Mouse (Mus musculus) layer of hippocampus, adult 9-11 months (tissue): ENCODE results near the gene Slc36a3.
"Not testable (repeated sequence)": the region's sequence is repeated elsewhere in the genome, so short reads cannot be mapped to it uniquely, and the experiment has no call there.

Experiments
- DNase-seq: peaks from one replicate; pipeline ENCODE4 v3.0.0; 2022

The Slc36a3 gene

GRCm38 (mm10) chr11:55141502-55141901 is 10.0 kb downstream of the Slc36a3 start:
- no peak for DNase-seq

- no peak for DNase-seq
Observed at GRCm38 (mm10) chr11:55137646-55138045, 13.9 kb downstream of the Slc36a3 start.

DNA sequence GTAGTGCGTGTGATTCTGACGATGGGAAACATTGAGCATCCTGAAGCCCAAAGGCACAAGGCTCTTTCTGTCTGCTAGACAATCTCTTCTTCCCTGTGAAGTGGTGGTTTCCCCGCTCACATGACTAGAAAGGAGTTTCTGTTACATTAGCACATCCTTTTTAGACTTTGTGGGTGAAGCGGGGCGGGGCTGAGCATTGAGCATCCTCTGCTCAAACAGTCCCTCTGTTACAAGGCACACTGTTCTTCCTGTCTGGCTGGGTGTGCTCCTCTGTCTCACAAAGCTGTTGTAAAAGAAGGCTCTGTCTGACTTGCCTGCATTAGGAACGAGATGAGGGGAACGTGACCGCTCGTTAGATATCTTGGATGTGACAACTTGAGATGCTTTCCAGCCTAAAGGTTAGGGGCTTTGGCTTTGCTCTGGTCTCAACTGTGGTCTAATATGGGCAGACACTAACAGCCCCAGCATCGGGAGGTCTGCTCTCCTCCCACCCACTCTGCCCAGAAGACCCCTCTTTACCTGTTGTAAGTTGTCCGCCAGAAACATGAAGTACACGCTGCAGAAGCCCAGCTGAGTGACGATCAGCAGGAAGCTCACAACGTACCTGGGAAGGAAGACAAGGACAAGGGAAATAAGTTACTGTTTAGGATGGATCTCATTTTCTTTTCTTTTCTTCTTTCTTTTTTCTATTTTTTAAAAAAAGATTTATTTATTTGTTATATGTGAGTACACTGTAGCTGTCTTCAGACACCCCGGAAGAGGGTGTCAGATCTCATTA is 14.5 kb downstream of the Slc36a3 start:
- DNase-seq = no peak

DNA sequence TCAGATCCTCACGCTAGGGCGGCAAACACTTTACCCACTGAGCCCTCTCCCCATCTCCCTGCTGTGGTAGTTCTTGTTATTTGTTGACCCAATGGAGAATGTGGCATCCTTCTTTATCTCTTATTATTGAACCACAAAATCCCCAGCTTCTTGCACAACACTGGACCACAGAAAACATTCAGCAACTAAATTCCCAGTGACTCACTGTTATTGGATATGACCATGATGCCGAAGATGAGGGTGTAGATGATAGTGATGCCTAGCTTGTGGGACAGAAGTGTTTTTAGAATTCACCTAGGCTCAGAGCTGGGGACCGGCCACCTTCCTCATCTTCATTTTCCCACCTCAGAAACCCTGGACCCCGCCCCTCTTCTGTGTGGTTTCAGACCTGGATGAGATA is 16.6 kb downstream of the Slc36a3 start:
- DNase-seq = no peak

GRCm38 (mm10) chr11:55134407-55134806 is 17.1 kb downstream of the Slc36a3 start:
- no peak for DNase-seq

GRCm38 (mm10) chr11:55133204-55133603 is 18.3 kb downstream of the Slc36a3 start:
- no peak for DNase-seq

DNA sequence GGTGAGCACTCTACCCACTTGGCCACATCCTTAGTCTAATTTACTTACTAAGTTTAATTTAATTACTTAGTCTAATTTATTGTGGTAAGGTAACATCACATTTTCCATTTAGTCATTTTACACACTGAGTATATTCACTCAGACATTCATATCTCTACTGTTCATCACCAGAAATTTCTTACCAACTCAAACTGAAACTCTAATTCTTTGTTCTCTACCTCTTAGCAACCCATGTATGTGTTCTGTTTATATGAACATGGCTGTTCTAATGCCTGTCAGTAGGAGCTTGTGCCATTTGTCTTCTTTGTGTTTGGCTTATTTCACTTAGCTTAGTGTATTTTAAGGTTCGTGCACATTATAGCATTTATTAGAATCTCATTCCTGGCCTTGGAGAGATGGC is 19.6 kb downstream of the Slc36a3 start:
- no peak for DNase-seq

DNA sequence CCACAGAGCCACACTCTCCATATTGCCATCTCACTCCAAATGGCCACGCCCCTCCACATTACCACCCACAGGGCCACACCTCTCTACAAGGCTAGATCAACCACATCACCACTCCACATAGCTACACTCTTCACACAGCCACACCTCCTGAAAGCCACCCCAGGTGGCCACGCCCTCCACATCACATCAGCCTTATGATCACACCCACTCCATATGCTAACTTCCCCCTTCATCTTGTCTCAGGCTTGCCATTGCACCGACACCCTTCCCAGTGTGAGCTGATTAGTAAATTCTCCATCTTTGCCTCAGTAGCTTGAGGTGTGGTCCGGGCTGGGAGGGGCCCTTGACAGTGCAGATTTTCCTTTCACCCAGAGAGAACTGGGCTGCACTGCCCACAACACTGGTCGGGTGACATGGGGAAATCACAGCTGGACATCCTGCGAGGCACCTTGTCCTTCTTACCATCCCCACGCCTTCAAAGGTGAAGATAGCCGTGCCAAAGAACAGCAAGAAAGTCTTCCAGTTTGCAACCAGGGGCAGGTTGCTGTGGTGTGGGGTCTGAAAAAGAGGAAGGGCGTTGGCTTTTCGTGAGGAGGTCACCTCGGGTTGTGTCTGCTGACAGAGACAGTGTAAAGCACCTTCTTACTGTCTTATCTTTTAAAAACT is 20.3 kb downstream of the Slc36a3 start:
- DNase-seq = no peak

DNA sequence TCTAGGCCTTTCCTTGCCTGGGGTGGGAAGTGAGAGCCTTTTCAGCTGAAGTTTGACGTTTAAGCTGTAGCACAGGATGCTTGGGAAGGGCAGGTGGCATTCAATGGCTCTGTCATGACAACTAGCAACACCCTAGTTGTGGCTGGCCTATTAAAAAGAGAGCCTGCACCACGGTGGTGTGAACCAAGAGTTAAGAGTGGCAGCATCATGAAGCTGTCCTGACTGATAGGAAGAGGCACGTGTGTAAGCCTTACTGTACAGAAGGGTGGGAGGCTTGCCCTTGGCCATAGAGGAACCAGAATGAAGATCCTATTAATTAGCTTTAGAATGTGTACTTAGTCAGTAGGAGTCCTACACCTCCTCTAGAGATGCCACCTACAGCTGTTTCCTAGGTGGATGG is 23.1 kb downstream of the Slc36a3 start:
- DNase-seq = no peak

DNA sequence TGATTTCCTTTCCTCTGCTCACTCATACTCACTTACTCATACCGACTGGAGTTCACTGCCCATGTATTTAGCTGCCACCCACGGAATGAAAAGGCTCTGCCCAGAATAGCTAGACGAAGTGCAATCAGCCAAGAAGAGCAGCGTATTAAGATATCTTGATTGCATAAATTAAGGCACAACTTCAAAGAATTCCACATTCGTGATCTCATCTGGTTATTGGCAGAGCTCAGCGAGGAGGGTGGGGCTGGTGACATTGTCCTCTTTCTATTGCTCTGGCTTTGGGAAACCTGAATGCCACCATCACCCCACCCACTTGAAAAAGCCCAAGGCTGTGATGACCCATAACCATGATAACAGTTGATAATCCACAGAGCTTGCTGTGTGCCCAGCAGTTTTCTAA is 23.6 kb downstream of the Slc36a3 start:
- no peak for DNase-seq

DNA sequence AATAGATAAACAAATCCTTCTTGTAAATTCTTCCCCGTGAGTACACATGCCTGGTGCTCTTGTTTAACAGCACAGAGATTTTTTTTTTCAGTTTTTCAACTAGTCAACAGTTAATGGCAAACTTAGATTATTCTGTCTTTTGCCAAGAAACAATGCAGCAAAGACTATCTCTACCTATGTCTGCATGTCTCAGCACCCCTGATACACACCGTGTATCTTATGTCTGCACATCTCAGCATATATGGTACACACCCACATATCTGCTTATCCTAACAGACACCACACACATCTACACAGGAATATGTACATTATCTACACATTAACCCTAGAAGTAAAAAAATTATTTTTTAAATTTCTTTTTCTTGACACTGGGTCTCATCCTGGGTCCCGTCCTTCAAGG is 24.8 kb downstream of the Slc36a3 start:
- DNase-seq = no peak

GRCm38 (mm10) chr11:55121430-55121829 is 30.1 kb downstream of the Slc36a3 start:
- no peak for DNase-seq

- DNase-seq = no peak
Observed at GRCm38 (mm10) chr11:55120821-55121271, 30.7 kb downstream of the Slc36a3 start.

- DNase-seq = no peak
Observed at GRCm38 (mm10) chr11:55120279-55120678, 31.2 kb downstream of the Slc36a3 start.

DNA sequence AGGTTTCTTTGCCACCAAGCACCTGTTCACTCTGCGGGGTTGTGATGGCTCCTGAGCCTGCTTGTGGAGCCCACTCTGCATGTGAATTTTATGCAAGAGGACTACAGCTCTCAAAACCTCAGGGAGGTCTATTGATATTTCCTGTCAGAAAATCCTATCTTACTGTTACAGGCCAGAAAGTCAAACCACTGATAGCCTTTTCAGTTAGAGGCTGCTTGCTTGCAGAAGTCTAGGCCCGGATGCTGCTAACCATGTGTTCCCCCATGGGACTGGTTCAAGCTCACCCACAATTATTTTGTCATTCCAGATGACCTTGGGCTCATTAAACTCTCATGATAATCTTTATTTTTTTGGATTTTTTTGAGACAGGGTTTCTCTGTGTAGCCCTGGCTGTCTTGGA is 34.5 kb downstream of the Slc36a3 start:
- no peak for DNase-seq

GRCm38 (mm10) chr11:55116004-55116403 is 35.5 kb downstream of the Slc36a3 start:
- no peak for DNase-seq

GRCm38 (mm10) chr11:55114291-55114690 is 37.2 kb downstream of the Slc36a3 start:
- no peak for DNase-seq

GRCm38 (mm10) chr11:55113861-55114250 is 37.7 kb downstream of the Slc36a3 start:
- not testable (repeated sequence) for DNase-seq

DNA sequence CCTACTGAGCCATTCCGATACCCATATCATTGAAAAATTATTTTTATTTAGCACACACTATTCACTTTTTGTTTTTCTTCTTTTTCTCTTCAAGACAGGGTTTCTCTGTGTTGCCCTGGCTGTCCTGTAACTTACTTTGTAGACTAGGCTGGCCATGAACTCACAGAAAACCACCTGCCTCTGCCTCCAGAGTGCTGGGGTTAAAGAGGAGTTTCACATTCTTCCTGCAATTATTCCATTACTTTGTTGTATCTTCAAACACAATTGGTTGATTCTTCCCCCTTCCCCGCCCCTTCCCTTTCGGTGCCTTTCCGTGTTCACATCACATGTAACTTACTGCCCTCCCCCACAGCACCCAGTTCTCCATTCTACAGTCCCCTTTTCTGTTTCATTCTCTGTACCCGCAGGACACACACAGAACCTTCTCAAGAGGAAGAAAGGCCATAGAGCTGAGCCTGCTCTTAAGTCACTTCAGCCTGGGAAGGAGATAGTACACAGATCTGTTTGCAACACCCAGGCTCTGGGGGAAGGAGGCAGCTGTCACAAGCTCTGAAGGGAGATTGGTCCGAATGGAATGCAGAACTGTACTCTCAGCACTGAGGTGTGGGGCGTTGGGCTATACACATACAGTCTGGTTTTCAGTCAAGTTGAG is 38.2 kb downstream of the Slc36a3 start:
- DNase-seq = peak; percentile 78

DNA sequence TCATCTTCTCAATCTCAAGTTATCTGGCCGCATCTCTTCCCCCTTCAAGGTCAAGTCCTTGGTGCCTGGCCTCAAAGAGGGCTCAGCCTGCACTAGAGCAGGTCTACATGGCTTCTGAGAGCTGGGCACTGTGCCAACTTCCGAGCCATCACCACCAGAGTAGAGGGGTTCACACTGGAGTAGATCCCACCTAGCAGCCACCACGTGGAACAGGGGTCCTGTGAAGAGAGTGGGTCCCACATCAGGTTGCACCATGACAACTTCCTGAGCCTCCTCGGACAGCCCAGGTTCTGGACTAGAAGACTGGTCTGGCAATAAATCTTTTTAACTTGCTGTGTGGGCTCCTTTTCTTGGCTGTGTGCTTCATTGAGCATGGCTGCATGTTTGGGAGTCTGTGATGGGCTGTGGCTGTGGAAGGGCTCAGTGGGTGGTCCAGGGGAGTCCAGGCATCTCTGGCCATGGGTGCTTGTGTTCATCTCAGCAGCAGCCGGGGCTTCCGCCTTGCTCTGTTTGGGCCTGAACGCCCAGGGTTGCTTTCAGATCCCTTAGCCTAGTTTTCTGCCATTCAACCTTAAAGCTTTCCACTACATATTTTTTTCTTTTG is 40.8 kb downstream of the Slc36a3 start:
- DNase-seq = no peak

- DNase-seq = no peak
Observed at GRCm38 (mm10) chr11:55109521-55110300, 41.8 kb downstream of the Slc36a3 start.

DNA sequence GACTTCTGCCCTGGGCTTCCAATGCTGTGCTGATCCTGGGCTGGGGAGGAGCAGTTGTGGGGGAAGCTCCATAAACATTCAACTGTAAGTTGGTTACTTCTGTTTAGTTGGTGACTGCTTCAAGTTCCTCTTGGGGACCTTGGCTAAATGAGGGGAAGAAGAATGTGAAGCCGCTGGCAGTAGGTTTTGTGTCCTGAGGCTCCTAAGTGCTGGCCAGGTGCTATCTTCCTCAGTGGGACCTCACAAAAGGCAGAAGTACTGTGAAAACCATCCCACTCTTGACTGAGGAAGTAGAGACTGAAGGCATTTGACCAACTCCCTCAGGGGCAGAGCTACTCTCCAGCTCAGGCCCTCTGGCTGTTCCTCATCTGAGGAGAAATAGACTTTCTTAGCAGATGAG is 44.9 kb downstream of the Slc36a3 start:
- no peak for DNase-seq

GRCm38 (mm10) chr11:55105389-55105788 is 46.1 kb downstream of the Slc36a3 start:
- no peak for DNase-seq
